Comparison of ENCODE assay signal across 8 mouse cellular contexts in genomic region chr9:90114567-90115307, GRCm38 (mm10). TPM values are rescaled to one million over a fixed set of nuclear protein-coding genes. Genes with fewer than 3 reads are reported as not detected.
DNase-seq lines count a peak whose midpoint lies in the region; ATAC-seq and TF ChIP-seq lines count a peak whose summit lies in the region.

Gene Morf4l1, minus strand, starts transcription at chr9:90114774.

- peaks cover 6 to 11% of the 10 kb centered on the region in 2 experiments; a peak in 3 of 4 replicates for H3K4me1 ChIP-seq in MEL (ENCODE audit: control insufficient read depth in 1 of 2, insufficient read depth in 2 of 2, low read length in 2 of 2)
- no peaks in the 10 kb centered on the region; the same call in 1 of the 2 replicates for H3K4me1 ChIP-seq in cerebellum, adult 2 months (ENCODE audit: control insufficient read depth, insufficient read depth, low read length)
- H3K4me1 ChIP-seq in forebrain, postnatal 0 days (ENCODE audit: insufficient read depth): peaks cover 19% of the 10 kb centered on the region
- H3K4me1 ChIP-seq in lung, embryonic 16.5 days (replicated peaks; ENCODE audit: control insufficient read depth, insufficient read depth, low read length): peaks cover 12% of the 10 kb centered on the region

- peak; percentile 5 to 42; a peak in 1 of 4 replicates for TF ChIP-seq POLR2A in MEL (IDR thresholded peaks at IDR 0.05; ENCODE audit: control insufficient read depth in 1 of 2, insufficient read depth in 1 of 2, low read depth in 1 of 2, low read length in 2 of 2, poor library complexity in 1 of 2)
- peak; percentile 44; the same call in 1 of the 2 replicates for TF ChIP-seq POLR2A in cerebellum, adult 2 months (IDR thresholded peaks at IDR 0.05; ENCODE audit: borderline replicate concordance, insufficient read depth, low read length)

- no peaks in the 10 kb centered on the region for H3K9me3 ChIP-seq in MEL (replicated peaks; ENCODE audit: insufficient read depth, low read length)
- no peaks in the 10 kb centered on the region for H3K9me3 ChIP-seq in forebrain, postnatal 0 days (ENCODE audit: low read length)
- no peaks in the 10 kb centered on the region for H3K9me3 ChIP-seq in lung, embryonic 16.5 days (ENCODE audit: control insufficient read depth, low read length)

- H3K27ac ChIP-seq in MEL (ENCODE audit: control insufficient read depth, low read depth, low read length): peak within 1 kb of the TSS; percentile 92
- H3K27ac ChIP-seq in cerebellum, adult 2 months (ENCODE audit: insufficient read depth, low read length): peak within 1 kb of the TSS; percentile 99
- peak within 1 kb of the TSS; percentile 99 for H3K27ac ChIP-seq in forebrain, postnatal 0 days (ENCODE audit: low read depth, low read length)
- peak within 1 kb of the TSS; percentile 99 for H3K27ac ChIP-seq in lung, embryonic 16.5 days (ENCODE audit: low read length)

- H3K4me2 ChIP-seq in forebrain, postnatal 0 days (ENCODE audit: low read depth): peak within 1 kb of the TSS; percentile 86
- peak within 1 kb of the TSS; percentile 96 for H3K4me2 ChIP-seq in lung, embryonic 16.5 days (ENCODE audit: low read depth, low read length)

- H3K4me3 ChIP-seq in MEL (ENCODE audit: control insufficient read depth in 1 of 2, insufficient read depth in 1 of 2, low read depth in 2 of 2, low read length in 2 of 2): peak within 1 kb of the TSS; percentile 89 to 94
- peak within 1 kb of the TSS; percentile 89 for H3K4me3 ChIP-seq in cerebellum, adult 2 months (replicated peaks; ENCODE audit: insufficient read depth, low read depth, low read length)
- peak within 1 kb of the TSS; percentile 97 for H3K4me3 ChIP-seq in forebrain, postnatal 0 days (ENCODE audit: low read depth, low read length)
- H3K4me3 ChIP-seq in lung, embryonic 16.5 days (ENCODE audit: low read length): peak within 1 kb of the TSS; percentile 92

- no peaks in the 10 kb centered on the region for H3K27me3 ChIP-seq in MEL (ENCODE audit: control insufficient read depth in 1 of 2, insufficient read depth in 2 of 2, low read length in 2 of 2)
- H3K27me3 ChIP-seq in cerebellum, adult 2 months (ENCODE audit: control insufficient read depth, insufficient read depth, low read length): no peaks in the 10 kb centered on the region
- H3K27me3 ChIP-seq in forebrain, postnatal 0 days (ENCODE audit: insufficient read depth, low read length): no peaks in the 10 kb centered on the region; the same call in 1 of the 2 replicates
- H3K27me3 ChIP-seq in lung, embryonic 16.5 days (ENCODE audit: control insufficient read depth, insufficient read depth, low read depth, low read length): no peaks in the 10 kb centered on the region

- peak within 1 kb of the TSS; percentile 97 for H3K9ac ChIP-seq in MEL (ENCODE audit: control insufficient read depth, low read depth, low read length, poor library complexity, severe bottlenecking)
- H3K9ac ChIP-seq in forebrain, postnatal 0 days: peak within 1 kb of the TSS; percentile 95
- peak within 1 kb of the TSS; percentile 97 for H3K9ac ChIP-seq in lung, embryonic 16.5 days (ENCODE audit: low read length)

- TF ChIP-seq RAD21 in MEL (IDR thresholded peaks at IDR 0.05; ENCODE audit: low read depth, low read length): no peak

- WGBS in cerebellum, adult 2 months: under 1% methylated on average over 40 of the region's 40 CpGs
- 2% methylated on average over 37 of the region's 40 CpGs for WGBS in forebrain, postnatal 0 days
- under 1% methylated on average over 37 of the region's 40 CpGs for WGBS in lung, embryonic 16.5 days

- no peak for TF ChIP-seq CTCF in MEL (IDR thresholded peaks at IDR 0.05 in 2 of 3, conservative IDR thresholded peaks at IDR 0.05 in 1 of 3; ENCODE audit: control insufficient read depth in 1 of 3, insufficient read depth in 1 of 3, low read depth in 2 of 3, low read length in 3 of 3, poor library complexity in 1 of 3, severe bottlenecking in 1 of 3)
- TF ChIP-seq CTCF in cerebellum, adult 2 months (IDR thresholded peaks at IDR 0.05; ENCODE audit: borderline replicate concordance, insufficient read depth, low read depth, low read length): no peak
- TF ChIP-seq CTCF in forebrain, postnatal 0 days (IDR thresholded peaks at IDR 0.05; ENCODE audit: low read depth): no peak

- ATAC-seq in forebrain, postnatal 0 days: peak; percentile 99
- ATAC-seq in lung, embryonic 16.5 days (ENCODE audit: low read depth): peak; percentile 99

- DNase-seq in MEL (ENCODE audit: low read depth, low spot score): peak; percentile 97
- peak; percentile 97 to 99 for DNase-seq in cerebellum, adult 2 months
- DNase-seq in forebrain, postnatal 0 days: peak; percentile 100
- peak; percentile 97 for DNase-seq in heart, postnatal 4 days
- peak; percentile 91 for DNase-seq in layer of hippocampus, adult 9-10 months (ENCODE audit: low spot score)
- peak; percentile 85 for DNase-seq in ovary, postnatal 10 days (ENCODE audit: low spot score)
- DNase-seq in thymus, postnatal 10 days (ENCODE audit: low spot score in 2 of 2): peak; percentile 96 to 97

- H3K36me3 ChIP-seq in MEL (ENCODE audit: control insufficient read depth in 1 of 2, insufficient read depth in 2 of 2, low read length in 2 of 2): peaks cover 3 to 30% of the 10 kb centered on the region in 2 experiments
- H3K36me3 ChIP-seq in forebrain, postnatal 0 days (ENCODE audit: insufficient read depth): no peaks in the 10 kb centered on the region
- H3K36me3 ChIP-seq in lung, embryonic 16.5 days (ENCODE audit: control insufficient read depth, insufficient read depth, low read length): no peaks in the 10 kb centered on the region

- peak in 1 of 2 experiments; percentile 37; a peak in 1 of 4 replicates for TF ChIP-seq EP300 in MEL (IDR thresholded peaks at IDR 0.05; ENCODE audit: low read depth in 1 of 2, low read length in 2 of 2)

- H3K79me2 ChIP-seq in MEL (ENCODE audit: control insufficient read depth, insufficient read depth, low read length, poor library complexity): peaks cover 46% of the 10 kb centered on the region

TF ChIP-seq in MEL, 35 proteins besides CTCF, POLR2A, EP300 and RAD21:
- peak; percentile 61; the same call in 1 of the 2 replicates for TF ChIP-seq MXI1 (IDR thresholded peaks at IDR 0.05; ENCODE audit: low read depth, low read length)
- peak; percentile 61 for TF ChIP-seq USF1 (IDR thresholded peaks at IDR 0.05; ENCODE audit: low read depth, low read length)
- TF ChIP-seq HCFC1 (IDR thresholded peaks at IDR 0.05; ENCODE audit: low read depth, low read length): peak; percentile 94
- TF ChIP-seq ZC3H11A (IDR thresholded peaks at IDR 0.05; ENCODE audit: low read depth, low read length): peak; percentile 23; the same call in 1 of the 2 replicates
- TF ChIP-seq GATA1 (IDR thresholded peaks at IDR 0.05; ENCODE audit: low read depth, low read length): no peak
- no peak for TF ChIP-seq SMC3 (IDR thresholded peaks at IDR 0.05; ENCODE audit: low read depth, low read length)
- peak; percentile 29 for TF ChIP-seq MAZ (IDR thresholded peaks at IDR 0.05; ENCODE audit: low read depth, low read length)
- TF ChIP-seq CHD2 (IDR thresholded peaks at IDR 0.05; ENCODE audit: low read length): peak; percentile 88
- TF ChIP-seq MAX (IDR thresholded peaks at IDR 0.05; ENCODE audit: low read length): no peak; the same call in 1 of the 2 replicates
- TF ChIP-seq ETS1 (IDR thresholded peaks at IDR 0.05; ENCODE audit: low read depth, low read length): peak; percentile 26; the same call in 1 of the 2 replicates
- TF ChIP-seq ZNF384 (IDR thresholded peaks at IDR 0.05; ENCODE audit: low read depth, low read length): no peak
- TF ChIP-seq MAFK (IDR thresholded peaks at IDR 0.05; ENCODE audit: borderline replicate concordance, low read depth, low read length): no peak
- TF ChIP-seq MEF2A (IDR thresholded peaks at IDR 0.05; ENCODE audit: extremely low read depth, insufficient replicate concordance, low read depth, low read length, poor library complexity, severe bottlenecking): no peak
- TF ChIP-seq ELF1 (IDR thresholded peaks at IDR 0.05; ENCODE audit: low read depth, low read length): peak; percentile 68; the same call in 1 of the 2 replicates
- no peak for TF ChIP-seq ZKSCAN1 (IDR thresholded peaks at IDR 0.05; ENCODE audit: low read depth, low read length)
- TF ChIP-seq POLR2AphosphoS2 (IDR thresholded peaks at IDR 0.05; ENCODE audit: low read length): no peak
- peak; percentile 95 for TF ChIP-seq KAT2A (conservative IDR thresholded peaks at IDR 0.05; ENCODE audit: low read depth, low read length)
- TF ChIP-seq E2F4 (IDR thresholded peaks at IDR 0.05; ENCODE audit: borderline replicate concordance, low read depth, low read length): no peak
- TF ChIP-seq NRF1 (IDR thresholded peaks at IDR 0.05; ENCODE audit: insufficient read depth, low read depth, low read length, poor library complexity, severe bottlenecking): peak; percentile 73
- TF ChIP-seq CHD1 (IDR thresholded peaks at IDR 0.05; ENCODE audit: low read depth, low read length): no peak
- TF ChIP-seq RCOR1 (IDR thresholded peaks at IDR 0.05; ENCODE audit: low read depth, low read length): no peak
- TF ChIP-seq TBP (IDR thresholded peaks at IDR 0.05; ENCODE audit: low read depth, low read length): 0 out of 2 replicates have a peak, but pooled peaks have one; percentile 10
- 0 out of 2 replicates have a peak, but pooled peaks have one; percentile 23 for TF ChIP-seq BHLHE40 (IDR thresholded peaks at IDR 0.05; ENCODE audit: borderline replicate concordance, low read depth, low read length)
- TF ChIP-seq TCF12 (IDR thresholded peaks at IDR 0.05; ENCODE audit: low read depth, low read length): peak; percentile 72
- no peak for TF ChIP-seq MYC (IDR thresholded peaks at IDR 0.05; ENCODE audit: low read depth, low read length)
- TF ChIP-seq NELFE (IDR thresholded peaks at IDR 0.05; ENCODE audit: low read depth, low read length): peak; percentile 36
- no peak for TF ChIP-seq TAL1 (IDR thresholded peaks at IDR 0.05; ENCODE audit: low read length)
- peak; percentile 93 for TF ChIP-seq SIN3A (IDR thresholded peaks at IDR 0.05; ENCODE audit: low read length)
- no peak for TF ChIP-seq UBTF (IDR thresholded peaks at IDR 0.05; ENCODE audit: borderline replicate concordance, insufficient read depth, low read depth, low read length)
TF ChIP-seq in MEL: peak in this region for 15.

RNA-seq across cellular contexts. Expression of gene Morf4l1, which starts in this region (rescaled TPM):
- total RNA-seq in MEL (2012; rRNA removed): 107 and 128 TPM in 2 replicates
- polyA plus RNA-seq in MEL (2012; ENCODE audit: insufficient read depth in 1 of 2, insufficient read length in 2 of 2, low read depth in 1 of 2, low replicate concordance in 2 of 2, missing spikeins in 1 of 2): 100 to 1,000 TPM; 190 to 292 TPM
- 468 and 520 TPM in 2 replicates for polyA plus RNA-seq in cerebellum, adult 2 months (2012; rRNA removed)
- total RNA-seq in forebrain, postnatal 0 days (2014; rRNA removed): 295 and 321 TPM in 2 replicates
- 636 and 638 TPM in 2 replicates for polyA plus RNA-seq in forebrain, postnatal 0 days (2015; fragmentation: Nextera tagmentation; extraction: Ambion mirVana)
- 100 to 1,000 TPM; 325 to 333 TPM for total RNA-seq in heart, postnatal 4 days (2021)
- polyA plus RNA-seq in lung, embryonic 16.5 days (2015; fragmentation: Nextera tagmentation; extraction: Ambion mirVana): 400 and 424 TPM in 2 replicates

Comparison
In these comparisons a context has a peak if more than half of its experiments do, and no peak if none do; other contexts are left out.
1. Peak in every context shown above with its lines: DNase-seq, ATAC-seq, H3K4me3 ChIP-seq and H3K27ac ChIP-seq.